Mouse (Mus musculus) forebrain, embryonic 10.5 days (tissue): ENCODE measurements at regions not wholly inside any gene's neighbourhood (a gene's known extent, or its start where the extent isn't known, plus 50 kb on each side); places are given as distances from the start of the nearest gene placed in this dataset.

Experiments
- DNase-seq: peaks from one replicate; pipeline ENCODE4 v3.0.0-alpha.2; 2017; ENCODE audit warnings: low spot score; ENCODE audit errors: extremely low spot score
- H3K27ac ChIP-seq: fragments of 300-500 bp; sonication (generic); 2 replicates; pipeline ENCODE4 v1.5.1; 2016; ENCODE audit warnings: mild to moderate bottlenecking
- H3K27me3 ChIP-seq: fragments of 300-500 bp; sonication (generic); 2 replicates; pipeline ENCODE4 v1.6.1; 2016; ENCODE audit warnings: mild to moderate bottlenecking; ENCODE audit not compliant: poor library complexity, severe bottlenecking
- H3K36me3 ChIP-seq: fragments of 300-500 bp; sonication (generic); replicated peaks from 2 replicates; pipeline ENCODE4 v1.6.1; 2016; ENCODE audit warnings: mild to moderate bottlenecking, moderate library complexity
- H3K4me1 ChIP-seq: fragments of 300-500 bp; sonication (generic); 2 replicates; pipeline ENCODE4 v1.6.1; 2016
- H3K4me3 ChIP-seq: fragments of 300-500 bp; sonication (generic); 2 replicates; pipeline ENCODE4 v1.5.1; 2016; ENCODE audit warnings: mild to moderate bottlenecking, moderate library complexity
- H3K9me3 ChIP-seq: fragments of 300-500 bp; sonication (generic); 2 replicates; pipeline ENCODE4 v1.6.1; 2016; ENCODE audit warnings: mild to moderate bottlenecking, moderate library complexity
- WGBS: fragments of 180-500 bp; shearing (Covaris S2); methylation state at CpG from one replicate; pipeline ENCODE4 v1.1.7; 2016; 5-methylcytosine and 5-hydroxymethylcytosine counted together

GRCm38 (mm10) chr11:113191006-113191405 is 409.0 kb downstream of the Sox9 start:
- Histone ChIP-seq H3K36me3 (no peaks in the 10 kb centered on the region), H3K27me3 (peaks cover 23% of the 10 kb centered on the region; the same call in 1 of the 2 replicates), H3K4me3 (no peak overlapping the region), H3K4me1 (peaks cover 79% of the 10 kb centered on the region), H3K9me3 (no peaks in the 10 kb centered on the region; the same call in 1 of the 2 replicates), H3K27ac (0 out of 2 replicates have a peak overlapping the region, but pooled peaks have one; percentile 36)
- no peak for DNase-seq
- WGBS = 97% methylated on average over 7 of the region's 7 CpGs

GRCm38 (mm10) chr11:113192086-113192856 is 410.2 kb downstream of the Sox9 start:
- no peak for DNase-seq
- Histone ChIP-seq H3K27me3 (peaks cover 10% of the 10 kb centered on the region; the same call in 1 of the 2 replicates), H3K27ac (peak overlapping the region; percentile 65; the same call in 1 of the 2 replicates), H3K36me3 (no peaks in the 10 kb centered on the region), H3K9me3 (no peaks in the 10 kb centered on the region; the same call in 1 of the 2 replicates), H3K4me3 (no peak overlapping the region), H3K4me1 (peaks cover 78% of the 10 kb centered on the region)
- 86% methylated on average over 22 of the region's 22 CpGs for WGBS

- Histone ChIP-seq H3K27ac (peak overlapping the region; percentile 8; the same call in 1 of the 2 replicates), H3K4me1 (peaks cover 77% of the 10 kb centered on the region), H3K9me3 (no peaks in the 10 kb centered on the region; the same call in 1 of the 2 replicates), H3K36me3 (0 out of 2 replicates have a peak, but pooled peaks cover 7% of the 10 kb centered on the region), H3K27me3 (peaks cover 19% of the 10 kb centered on the region), H3K4me3 (no peak overlapping the region)
- 78% methylated on average over 15 of the region's 15 CpGs for WGBS
- DNase-seq = no peak
Measured at GRCm38 (mm10) chr11:113194144-113194827, 412.3 kb downstream of the Sox9 start.
